Mouse (Mus musculus): ENCODE results near the gene Wwc2.

Wwc2 gene

GRCm38 (mm10) chr8:47900361-47900760, 90.4 kb downstream of the Wwc2 start:
- no peak for DNase-seq

DNA sequence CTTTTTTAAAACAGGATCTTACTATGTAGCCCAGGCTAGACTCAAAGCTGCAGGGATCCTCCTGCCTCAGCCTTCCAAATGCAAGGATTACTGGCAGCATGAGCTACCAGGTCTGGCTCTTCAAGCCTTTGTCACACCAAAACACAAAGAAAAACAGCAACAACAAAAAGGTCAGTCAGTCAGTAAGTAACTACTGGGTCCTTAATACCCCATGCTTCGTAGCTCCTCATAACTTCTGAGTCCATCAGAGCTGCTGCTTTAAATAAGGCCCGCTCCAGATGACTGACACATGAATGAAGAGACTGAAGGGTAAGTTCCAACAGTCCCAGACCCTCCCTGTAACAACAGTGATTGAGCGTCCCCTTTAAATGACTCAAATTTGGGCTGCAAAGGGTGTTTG, 90.8 kb downstream of the Wwc2 start:
- DNase-seq = no peak

DNA sequence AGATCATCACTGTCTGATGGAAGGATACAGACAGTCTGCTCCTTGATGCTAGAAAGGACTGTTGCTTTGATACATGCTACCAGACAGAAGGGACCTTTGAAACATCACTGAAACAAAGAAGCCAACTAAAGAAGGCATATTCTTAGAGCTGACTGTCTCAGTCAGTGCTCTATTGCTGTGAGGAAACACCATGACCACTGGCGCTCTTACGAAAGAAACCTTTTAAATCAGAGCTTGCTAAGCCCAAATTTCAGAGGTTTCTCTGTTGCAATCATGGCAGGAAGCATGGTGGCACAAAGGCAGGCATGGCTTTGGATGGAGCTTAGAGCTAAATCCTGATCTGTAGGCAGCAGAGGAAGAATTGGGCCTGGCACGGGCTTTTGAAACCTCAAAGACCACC, 98.3 kb downstream of the Wwc2 start:
- DNase-seq = no peak

- DNase-seq = no peak
Measured at GRCm38 (mm10) chr8:47891641-47892040, 99.1 kb downstream of the Wwc2 start.

DNA sequence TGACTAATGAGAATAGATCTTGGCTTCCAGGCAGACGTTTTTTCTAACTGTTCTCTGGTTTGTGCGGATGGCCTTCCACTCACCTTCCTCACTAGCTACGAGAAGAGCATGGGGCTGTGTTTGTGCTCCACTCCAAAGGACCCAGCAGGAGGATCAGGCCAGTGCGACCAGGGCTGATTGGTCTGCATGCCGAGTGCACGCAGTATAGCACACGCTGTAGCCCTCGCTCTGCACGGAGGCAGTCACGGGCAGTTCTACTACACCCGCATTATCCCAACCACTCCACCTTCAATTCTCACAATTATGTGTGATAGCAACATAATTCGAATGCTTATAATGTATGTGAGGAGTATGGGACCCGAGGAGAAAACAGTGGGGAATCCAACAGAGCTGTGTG, 99.9 kb downstream of the Wwc2 start:
- DNase-seq = no peak

GRCm38 (mm10) chr8:47889936-47890813, 100.5 kb downstream of the Wwc2 start:
- DNase-seq = no peak

- no peak for DNase-seq
Measured at GRCm38 (mm10) chr8:47888841-47889570, 101.7 kb downstream of the Wwc2 start.

DNA sequence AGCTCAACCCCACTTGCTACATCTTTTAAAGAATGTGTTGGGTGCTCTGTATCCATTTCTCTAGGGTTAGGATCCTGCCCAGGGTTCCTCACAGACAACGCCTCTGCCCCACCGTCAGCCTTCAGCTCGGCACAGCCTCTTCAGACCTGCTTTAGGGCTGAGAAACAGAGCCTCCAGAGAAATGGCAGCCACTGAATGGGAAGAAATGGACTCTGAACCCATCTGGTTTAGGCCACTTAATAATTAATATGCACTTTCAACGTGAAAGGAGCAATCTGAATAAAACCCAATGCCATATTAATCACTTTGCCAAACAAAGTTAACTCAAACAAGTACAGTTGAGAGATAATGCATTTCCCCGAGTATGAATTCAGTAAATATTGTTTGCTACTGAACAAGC, 106.4 kb downstream of the Wwc2 start:
- DNase-seq = peak; percentile 43 to 46

GRCm38 (mm10) chr8:47883739-47884138, 107.0 kb downstream of the Wwc2 start:
- DNase-seq = no peak

DNA sequence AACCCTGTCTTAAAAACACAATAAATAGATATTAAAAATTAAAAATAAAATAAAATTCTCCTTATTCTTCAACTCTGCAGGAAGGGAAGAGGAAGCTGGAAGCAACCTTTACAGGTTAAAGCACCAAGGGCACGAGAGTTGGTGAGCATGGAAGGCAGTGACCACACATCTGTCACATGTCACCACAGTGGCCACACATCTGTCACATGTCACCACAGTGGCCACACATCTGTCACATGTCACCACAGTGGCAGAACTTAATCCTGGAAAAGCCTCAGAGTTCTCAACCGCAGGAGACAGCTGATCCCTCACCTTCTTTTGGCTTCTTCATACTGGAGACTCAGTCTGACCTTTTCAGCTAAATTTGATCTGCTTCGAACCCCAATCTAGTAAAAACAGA, 112.2 kb downstream of the Wwc2 start:
- DNase-seq = no peak

- DNase-seq = peak; percentile 50 to 56
Measured at GRCm38 (mm10) chr8:47875865-47876264, 114.9 kb downstream of the Wwc2 start.

DNA sequence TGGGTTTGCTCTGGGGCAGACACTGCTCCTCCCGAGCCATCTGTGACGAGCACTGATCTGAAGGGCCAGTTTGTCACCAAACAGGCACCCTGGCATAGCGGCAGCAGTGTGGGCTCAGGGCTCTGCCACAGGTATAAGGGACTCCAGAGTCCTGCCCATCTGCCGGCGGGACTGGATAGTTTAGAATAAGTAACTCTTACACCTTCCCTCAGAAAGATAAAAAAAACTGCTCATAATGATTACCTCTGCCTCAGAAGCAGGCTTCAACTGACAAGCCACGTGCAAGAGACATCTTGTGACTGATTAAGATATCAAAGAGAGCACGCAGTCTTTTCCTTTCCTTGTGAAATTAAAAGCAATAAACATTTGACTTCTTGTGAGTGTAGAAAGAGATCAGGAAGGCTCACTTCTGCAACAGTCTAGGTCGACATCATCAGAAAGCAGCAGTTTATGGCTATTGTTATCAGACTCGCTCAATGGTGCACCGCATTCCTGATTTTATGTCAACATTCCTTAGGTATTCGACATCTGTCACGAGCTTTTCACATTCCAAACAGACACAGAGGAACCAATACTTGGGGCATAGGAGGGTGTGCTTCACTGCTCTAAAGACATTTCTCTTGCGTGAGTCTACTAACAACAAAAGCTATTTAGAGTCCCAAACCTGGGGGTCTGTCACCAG, 116.1 kb downstream of the Wwc2 start:
- no peak for DNase-seq

DNA sequence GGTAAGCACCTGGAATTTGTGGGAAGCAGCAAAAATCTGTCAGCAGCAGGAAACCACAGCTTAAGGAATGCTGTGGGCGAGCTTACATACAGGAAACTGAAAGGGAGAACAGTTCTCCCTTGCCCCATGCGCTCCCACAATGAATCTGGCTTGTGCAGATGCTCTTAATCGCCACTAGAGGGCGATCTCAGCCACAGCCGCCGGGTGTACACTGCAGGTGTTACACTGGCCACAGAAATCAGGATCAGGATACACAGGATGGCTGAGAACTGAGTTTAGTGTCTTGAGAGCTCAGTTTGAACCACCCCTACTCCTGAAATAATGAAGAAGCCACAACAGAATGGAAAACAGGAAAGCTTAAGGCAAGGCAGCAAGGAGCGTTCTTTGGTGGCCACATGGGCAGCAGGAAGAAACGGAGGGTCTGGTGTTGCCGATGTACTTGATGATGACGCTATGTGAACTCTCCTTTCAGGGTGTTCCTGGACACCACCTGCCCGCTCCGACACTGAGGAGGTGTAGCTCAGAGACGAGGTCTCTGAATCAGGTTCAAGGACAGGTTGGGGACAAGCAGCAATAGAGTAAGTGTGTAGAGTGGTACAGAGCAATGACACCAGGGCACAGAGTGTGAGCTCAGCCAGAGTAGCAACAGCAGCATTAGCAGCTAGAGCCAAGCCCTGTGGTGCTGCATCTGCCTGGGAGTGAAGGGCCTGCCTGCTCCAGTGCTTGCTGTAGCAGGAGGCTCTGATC, 118.2 kb downstream of the Wwc2 start:
- peak; percentile 34 to 44 for DNase-seq

DNA sequence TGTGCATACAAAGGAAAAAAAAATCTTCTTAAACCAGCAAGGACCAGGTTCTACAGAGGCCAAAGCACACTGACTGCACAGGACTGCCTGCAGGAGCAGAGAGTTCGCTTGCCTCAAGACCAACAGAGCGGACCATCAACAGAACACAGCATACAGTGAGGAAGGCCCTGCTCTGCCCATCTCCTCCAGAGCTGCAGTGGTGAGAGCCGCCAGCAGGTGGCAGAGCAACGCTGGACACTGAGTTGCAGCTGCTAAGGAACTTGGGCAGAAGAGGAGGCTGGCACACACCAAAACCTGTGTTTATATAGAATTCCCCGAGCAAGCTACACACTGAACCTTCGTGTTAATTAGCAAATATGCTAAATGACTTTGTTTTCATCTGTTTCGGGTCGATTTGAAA, 123.7 kb downstream of the Wwc2 start:
- peak; percentile 71 to 83 for DNase-seq

GRCm38 (mm10) chr8:47866568-47866967, 124.2 kb downstream of the Wwc2 start:
- DNase-seq = no peak

DNA sequence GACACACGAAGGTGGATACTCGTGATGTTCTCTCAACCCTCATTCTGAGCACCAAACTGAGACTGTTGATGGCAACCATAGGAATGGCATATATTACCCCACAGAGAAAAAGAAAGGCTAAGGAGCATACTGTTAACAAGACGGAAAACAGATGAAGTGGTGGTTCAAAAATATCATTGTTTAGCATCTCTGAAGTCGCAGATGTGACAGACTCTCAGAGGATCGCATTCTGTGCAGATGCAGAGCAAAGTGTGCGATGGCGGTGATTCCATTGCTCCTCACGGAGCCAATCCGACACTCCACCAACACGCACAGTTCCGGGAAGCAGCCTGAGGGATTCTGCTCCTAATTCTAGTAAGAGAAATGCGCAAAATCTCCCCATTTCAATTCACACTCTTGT, 131.5 kb downstream of the Wwc2 start:
- no peak for DNase-seq

GRCm38 (mm10) chr8:47853356-47853755, 137.4 kb downstream of the Wwc2 start:
- DNase-seq = no peak

DNA sequence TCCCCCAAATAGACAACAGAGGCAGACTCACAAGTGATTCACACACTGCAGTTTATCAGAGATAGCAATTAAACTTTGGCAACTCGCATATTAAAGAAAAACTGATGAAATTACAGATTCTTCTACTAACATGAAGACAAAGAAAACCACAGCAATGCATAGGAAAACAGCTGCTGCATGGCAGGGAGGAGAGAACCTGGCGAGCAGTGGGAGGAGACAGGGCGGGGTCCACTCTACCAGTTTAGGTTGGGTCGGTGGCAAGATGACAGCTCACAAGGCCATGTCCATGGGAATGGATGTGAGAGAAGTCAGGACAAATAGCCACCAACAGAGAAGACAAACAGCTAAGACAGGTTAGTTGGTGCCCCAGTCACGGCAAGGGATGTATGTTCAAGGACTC, 138.0 kb downstream of the Wwc2 start:
- DNase-seq = no peak

DNA sequence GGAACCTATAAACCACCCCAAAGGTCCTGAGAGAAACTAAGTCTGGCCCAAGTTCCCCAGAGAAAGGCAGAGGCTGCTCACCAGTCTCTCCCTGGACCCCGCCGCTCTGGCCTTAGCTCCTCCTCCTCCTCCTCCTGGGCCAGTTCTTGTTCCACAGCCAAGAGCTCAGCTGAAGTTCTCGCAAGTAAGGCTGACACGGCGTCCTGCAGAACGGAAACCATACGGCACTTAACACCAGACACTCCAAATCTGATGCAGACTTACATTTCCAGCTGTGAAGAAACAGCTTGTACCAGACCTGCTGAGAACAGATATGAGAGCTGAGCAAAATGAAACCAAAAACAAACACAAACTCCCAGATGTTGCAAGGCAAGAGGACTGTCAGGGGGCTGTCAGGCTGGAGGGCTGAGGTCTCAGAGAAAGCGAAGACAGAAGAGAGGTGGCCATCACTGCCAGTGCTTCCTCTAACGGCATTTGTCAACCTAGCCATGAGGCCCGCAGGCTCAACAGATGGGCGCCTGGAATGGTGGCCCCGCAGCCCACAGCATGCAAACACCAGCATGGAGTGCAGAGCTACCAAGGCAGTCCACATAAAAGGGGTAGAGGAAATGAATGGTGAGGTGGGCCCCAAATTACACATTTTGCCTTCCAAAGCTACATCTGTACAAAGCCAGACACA, 138.8 kb downstream of the Wwc2 start:
- DNase-seq = no peak

GRCm38 (mm10) chr8:47849842-47850241, 140.9 kb downstream of the Wwc2 start:
- peak in 1 of 2 experiments; percentile 19 for DNase-seq

DNA sequence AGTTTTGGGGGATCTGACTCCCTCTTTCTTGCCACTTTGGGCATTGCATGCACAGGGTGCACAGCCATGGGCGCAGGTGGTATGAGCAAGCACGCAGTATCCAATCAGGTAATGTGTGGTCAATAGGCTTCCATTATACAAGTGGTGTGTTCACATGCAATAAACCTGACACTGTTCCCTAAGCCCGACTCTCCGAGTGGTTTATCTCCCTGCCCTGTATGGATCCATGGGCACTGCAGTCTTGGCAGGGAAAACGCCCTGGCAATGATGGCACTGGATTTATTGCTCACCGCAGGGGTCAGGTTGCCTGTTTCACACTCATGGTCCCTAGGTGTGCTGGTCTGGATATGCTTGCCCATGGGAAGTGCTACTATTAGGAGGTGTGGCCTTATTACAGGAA, 142.8 kb downstream of the Wwc2 start:
- no peak for DNase-seq

- no peak for DNase-seq
Measured at GRCm38 (mm10) chr8:47847161-47847560, 143.6 kb downstream of the Wwc2 start.

All from kidney, adult 8-10 months (tissue).